Mouse (Mus musculus) neural tube, embryonic 14.5 days (tissue): ENCODE results near the gene Gm38431. TPM values are rescaled to one million over a fixed set of nuclear protein-coding genes. Genes with fewer than 3 reads are reported as not detected.

Experiments
- ATAC-seq: fragments of 200-750 bp; cut with Nextera tagmentation; 2 replicates; pipeline ENCODE4 v1.8.0; 2017; ENCODE audit warnings: low read depth, mild to moderate bottlenecking, moderate TSS enrichment, moderate library complexity
- H3K27ac ChIP-seq: fragments of 300-500 bp; sonication (generic); 2 replicates; pipeline ENCODE4 v1.5.1; 2014; ENCODE audit warnings: low read depth, mild to moderate bottlenecking, control low read depth, low read length, moderate library complexity, mixed read lengths
- H3K27me3 ChIP-seq: fragments of 300-500 bp; sonication (generic); 2 replicates; pipeline ENCODE4 v1.6.1; 2014; ENCODE audit warnings: low read length; ENCODE audit not compliant: control insufficient read depth, insufficient read depth
- H3K36me3 ChIP-seq: fragments of 300-500 bp; sonication (generic); 2 replicates; pipeline ENCODE4 v1.6.1; 2014; ENCODE audit warnings: low read length, mixed read lengths; ENCODE audit not compliant: control insufficient read depth, insufficient read depth
- H3K4me1 ChIP-seq: fragments of 300-500 bp; sonication (generic); 2 replicates; pipeline ENCODE4 v1.6.1; 2014; ENCODE audit warnings: low read length; ENCODE audit not compliant: control insufficient read depth, insufficient read depth
- H3K4me2 ChIP-seq: fragments of 300-500 bp; sonication (generic); 2 replicates; pipeline ENCODE4 v1.6.1; 2014; ENCODE audit warnings: mild to moderate bottlenecking, low read depth, low read length, control low read depth
- H3K4me3 ChIP-seq: fragments of 300-500 bp; sonication (generic); 2 replicates; pipeline ENCODE4 v1.5.1; 2014; ENCODE audit warnings: low read depth, low read length, control low read depth, mixed read lengths
- H3K9ac ChIP-seq: fragments of 300-500 bp; sonication (generic); replicated peaks from 2 replicates; pipeline ENCODE4 v1.6.1; 2014; ENCODE audit warnings: low read depth, mild to moderate bottlenecking, control low read depth, low read length, mixed read lengths
- H3K9me3 ChIP-seq: fragments of 300-500 bp; sonication (generic); 2 replicates; pipeline ENCODE4 v1.6.1; 2016; ENCODE audit warnings: low read length; ENCODE audit not compliant: control insufficient read depth
- WGBS: fragments of 180-500 bp; shearing (Covaris S2); extraction: QIAGEN DNeasy Blood & Tissue Kit; methylation state at CpG from one replicate; pipeline ENCODE4 v1.1.7; 2014; 5-methylcytosine and 5-hydroxymethylcytosine counted together
- microRNA counts: library from miRNA; unstranded; fragments of <30 nt; microRNA quantifications from one replicate; lab custom pipeline; 2016
- microRNA-seq: library from miRNA; unstranded; fragments of <30 nt; microRNA quantifications from one replicate; pipeline ENCODE4, GENCODE M21; 2016
- polyA plus RNA-seq: library from polyadenylated mRNA; unstranded; fragments of >200 nt; fragmentation: Nextera tagmentation; extraction: Ambion mirVana; gene quantifications from 2 replicates; pipeline ENCODE4 v1.2.1, GENCODE M21; 2014

The Gm38431 gene
- polyA plus RNA-seq, 1 experiment from 2014 or later, result 0.88 TPM

DNA sequence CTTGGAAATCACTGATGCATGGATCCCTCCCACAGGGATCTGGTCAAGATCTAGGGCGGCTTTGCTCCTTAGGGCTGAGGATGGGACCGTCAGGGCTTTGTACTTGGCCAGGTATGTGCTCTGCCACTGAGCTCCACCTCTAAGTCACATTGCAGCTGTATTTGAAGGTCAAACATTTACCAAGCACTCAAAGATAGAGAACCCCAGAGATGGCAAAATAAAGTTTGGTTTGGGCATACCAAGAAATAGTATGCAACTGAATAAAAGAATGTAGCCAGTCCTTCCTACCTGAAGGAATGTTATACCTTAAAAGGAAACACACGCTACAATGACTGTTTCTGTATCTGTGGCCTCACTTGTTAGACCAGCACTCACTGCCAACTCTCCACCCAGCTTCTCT lies 70.4 kb downstream of the Gm38431 start:
- no peak overlapping the region for H3K27ac ChIP-seq
- H3K36me3 ChIP-seq, result no peaks in the 10 kb centered on the region
- H3K27me3 ChIP-seq, result peaks cover 16% of the 10 kb centered on the region
- H3K9ac ChIP-seq, result no peak overlapping the region
- H3K9me3 ChIP-seq, result no peaks in the 10 kb centered on the region
- no peak overlapping the region for H3K4me2 ChIP-seq
- whole genome bisulfite sequencing, result 81% methylated on average over 3 of the region's 3 CpGs
- no peak for ATAC-seq
- H3K4me3 ChIP-seq, result no peak overlapping the region
- H3K4me1 ChIP-seq, result no peaks in the 10 kb centered on the region

GRCm38 (mm10) chr9:21018600-21018999 lies 73.2 kb downstream of the Gm38431 start:
- H3K9ac ChIP-seq, result no peak overlapping the region
- H3K27me3 ChIP-seq, result peaks cover 28% of the 10 kb centered on the region
- no peak overlapping the region for H3K27ac ChIP-seq
- H3K4me2 ChIP-seq, result no peak overlapping the region
- WGBS, result 62% methylated on average over 2 of the region's 2 CpGs
- no peaks in the 10 kb centered on the region for H3K9me3 ChIP-seq
- H3K4me1 ChIP-seq, result no peaks in the 10 kb centered on the region
- H3K4me3 ChIP-seq, result no peak overlapping the region
- H3K36me3 ChIP-seq, result no peaks in the 10 kb centered on the region
- ATAC-seq, result no peak

MicroRNAs encoded within 50 kb of the gene (microRNA counts, 519-probe panel; counts per million panel counts)
- microRNA mmu-miR-1900 (lab: Ali Mortazavi, UCI), result not detected

Small RNA genes within 50 kb of the gene (microRNA-seq; reads per million reads assigned to microRNA genes)
- gene Mir1900 (not detected), gene Mir7082 (0.85 reads per million)

Other genes with a start within 250 kb of the Gm38431 start
- 4.3 and 7.2 TPM in 2 replicates for gene A230050P20Rik, start 223.4 kb downstream of the Gm38431 start, polyA plus RNA-seq
- 11.1 and 14.5 TPM in 2 replicates for gene Angptl6, start 212.3 kb downstream of the Gm38431 start, polyA plus RNA-seq
- gene Ppan, start 203.8 kb downstream of the Gm38431 start, polyA plus RNA-seq, result 41.7 and 49.0 TPM in 2 replicates
- 226 and 228 TPM in 2 replicates for gene Eif3g, start 193.4 kb downstream of the Gm38431 start, polyA plus RNA-seq
- gene Dnmt1, start 132.1 kb downstream of the Gm38431 start, polyA plus RNA-seq, result 41.1 and 42.7 TPM in 2 replicates
- gene S1pr2, start 115.2 kb downstream of the Gm38431 start, polyA plus RNA-seq, result 7.4 and 8.7 TPM in 2 replicates
- 103 and 115 TPM in 2 replicates for gene Mrpl4, start 89.3 kb downstream of the Gm38431 start, polyA plus RNA-seq
- gene Icam1, start 76.0 kb downstream of the Gm38431 start, polyA plus RNA-seq, result 1.4 and 3.6 TPM in 2 replicates
- gene Icam4, start 62.6 kb downstream of the Gm38431 start, polyA plus RNA-seq, result 0.27 TPM in 1 of 2 replicates, not detected in the other
- 1.3 and 1.6 TPM in 2 replicates for gene Icam5, start 59.9 kb downstream of the Gm38431 start, polyA plus RNA-seq
- 1.2 and 2.7 TPM in 2 replicates for gene Zglp1, start 24.9 kb downstream of the Gm38431 start, polyA plus RNA-seq
- gene Gm49373, start 18.9 kb downstream of the Gm38431 start, polyA plus RNA-seq, result 1.7 and 1.8 TPM in 2 replicates
- gene Fdx1l, start 18.4 kb downstream of the Gm38431 start, polyA plus RNA-seq, result 62.7 and 73.5 TPM in 2 replicates
- gene Raver1, start within 50 bp of the Gm38431 start, polyA plus RNA-seq, result 29.4 and 35.2 TPM in 2 replicates
- 7.9 and 10.2 TPM in 2 replicates for gene Tyk2, start 39.2 kb upstream of the Gm38431 start, polyA plus RNA-seq
- gene Cdc37, start 58.0 kb upstream of the Gm38431 start, polyA plus RNA-seq, result 190 and 219 TPM in 2 replicates
- 27.5 and 35.3 TPM in 2 replicates for gene Pde4a, start 73.7 kb upstream of the Gm38431 start, polyA plus RNA-seq
- gene Keap1, start 147.4 kb upstream of the Gm38431 start, polyA plus RNA-seq, result 34.2 and 43.6 TPM in 2 replicates
- 4.2 and 5.0 TPM in 2 replicates for gene S1pr5, start 156.4 kb upstream of the Gm38431 start, polyA plus RNA-seq
- 50.4 and 50.5 TPM in 2 replicates for gene Atg4d, start 173.3 kb upstream of the Gm38431 start, polyA plus RNA-seq
- gene Kri1, start 196.0 kb upstream of the Gm38431 start, polyA plus RNA-seq, result 14.2 and 16.4 TPM in 2 replicates
- 113 and 125 TPM in 2 replicates for gene Cdkn2d, start 199.4 kb upstream of the Gm38431 start, polyA plus RNA-seq
- 1.1 and 2.3 TPM in 2 replicates for gene Ap1m2, start 220.3 kb upstream of the Gm38431 start, polyA plus RNA-seq
- gene Slc44a2, start 228.7 kb upstream of the Gm38431 start, polyA plus RNA-seq, result 67.7 and 75.1 TPM in 2 replicates